Mouse (Mus musculus) c-Kit-positive CD71-positive TER-119-negative erythroid progenitor cells, embryonic 14.5 days (primary cell): ENCODE measurements around the gene Sipa1l3.

Source experiments
- DNase-seq: peaks from one replicate; pipeline ENCODE4 v3.0.0-alpha.2; 2013; ENCODE audit warnings: low read depth

Sipa1l3 gene

GRCm38 (mm10) chr7:29518421-29519210 lies at the start of gene Sipa1l3:
Gene Sipa1l3 (minus strand): TSS chr7:29518641.
- DNase-seq: peak; percentile 93

GRCm38 (mm10) chr7:29563006-29563405 lies 44.6 kb upstream of the Sipa1l3 start:
- DNase-seq: no peak

- no peak for DNase-seq
These were observed 42.6 kb upstream of the Sipa1l3 start for GRCm38 (mm10) chr7:29561046-29561445.

- DNase-seq: peak; percentile 10
These were observed 40.8 kb upstream of the Sipa1l3 start for GRCm38 (mm10) chr7:29559290-29559689.

- no peak for DNase-seq
These were observed 40.3 kb upstream of the Sipa1l3 start for GRCm38 (mm10) chr7:29558744-29559143.

- no peak for DNase-seq
These were observed 37.8 kb upstream of the Sipa1l3 start for GRCm38 (mm10) chr7:29556283-29556682.

- DNase-seq: no peak
These were observed 37.1 kb upstream of the Sipa1l3 start for GRCm38 (mm10) chr7:29555521-29555920.

GRCm38 (mm10) chr7:29555051-29555450 lies 36.6 kb upstream of the Sipa1l3 start:
- DNase-seq: no peak

GRCm38 (mm10) chr7:29550691-29551090 lies 32.2 kb upstream of the Sipa1l3 start:
- no peak for DNase-seq

GRCm38 (mm10) chr7:29541608-29542007 lies 23.2 kb upstream of the Sipa1l3 start:
- DNase-seq: no peak

GRCm38 (mm10) chr7:29541186-29541585 lies 22.7 kb upstream of the Sipa1l3 start:
- DNase-seq: no peak

GRCm38 (mm10) chr7:29540631-29541030 lies 22.2 kb upstream of the Sipa1l3 start:
- DNase-seq: no peak

GRCm38 (mm10) chr7:29523700-29524099 lies 5.3 kb upstream of the Sipa1l3 start:
- DNase-seq: peak; percentile 42

GRCm38 (mm10) chr7:29521841-29522575 lies 3.6 kb upstream of the Sipa1l3 start:
- DNase-seq: peak; percentile 73

- DNase-seq: no peak
These were observed 2.9 kb upstream of the Sipa1l3 start for GRCm38 (mm10) chr7:29521365-29521764.

GRCm38 (mm10) chr7:29520794-29521193 lies 2.4 kb upstream of the Sipa1l3 start:
- no peak for DNase-seq

- DNase-seq: no peak
These were observed 740 bp upstream of the Sipa1l3 start for GRCm38 (mm10) chr7:29519211-29519550.

- DNase-seq: no peak
These were observed 404 bp downstream of the Sipa1l3 start for GRCm38 (mm10) chr7:29518054-29518420.

GRCm38 (mm10) chr7:29517178-29517577 lies 1.3 kb downstream of the Sipa1l3 start:
- DNase-seq: no peak

- DNase-seq: no peak
These were observed 2.8 kb downstream of the Sipa1l3 start for GRCm38 (mm10) chr7:29515652-29516051.

GRCm38 (mm10) chr7:29512729-29513128 lies 5.7 kb downstream of the Sipa1l3 start:
- no peak for DNase-seq

GRCm38 (mm10) chr7:29511598-29512275 lies 6.7 kb downstream of the Sipa1l3 start:
- DNase-seq: no peak

GRCm38 (mm10) chr7:29508522-29508921 lies 9.9 kb downstream of the Sipa1l3 start:
- peak; percentile 35 for DNase-seq
